Mouse (Mus musculus) cerebellum, adult 11 months (tissue): ENCODE data around the gene Ift81.

Source experiments
- DNase-seq: peaks from one replicate; pipeline ENCODE4 v3.0.0; 2022

Ift81 gene

DNA sequence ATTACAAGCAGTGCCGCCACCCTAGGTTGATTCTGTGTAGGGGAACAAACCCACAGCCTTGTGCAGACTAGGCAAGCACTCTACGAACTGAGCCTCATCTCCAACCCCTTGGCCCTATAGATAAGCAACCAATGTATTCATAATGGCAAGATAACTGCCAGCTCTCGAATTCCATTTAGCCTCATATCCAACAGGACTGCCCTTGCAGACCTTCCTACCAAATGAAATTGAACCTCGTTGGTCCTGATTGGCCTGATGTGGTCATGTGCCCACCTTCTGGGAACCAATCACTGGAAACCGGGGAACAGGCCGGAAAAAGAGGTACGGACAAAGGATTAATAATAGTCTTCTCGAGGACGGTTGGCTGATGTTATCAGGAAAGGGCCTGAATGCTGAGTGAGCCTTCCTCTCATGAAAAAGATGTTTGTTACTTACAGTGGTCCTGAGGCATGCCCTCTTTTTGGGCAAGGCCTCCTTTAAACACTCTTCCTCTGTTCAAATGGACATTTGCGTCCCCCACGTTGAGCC, 10.7 kb upstream of the Ift81 start:
- DNase-seq = no peak

DNA sequence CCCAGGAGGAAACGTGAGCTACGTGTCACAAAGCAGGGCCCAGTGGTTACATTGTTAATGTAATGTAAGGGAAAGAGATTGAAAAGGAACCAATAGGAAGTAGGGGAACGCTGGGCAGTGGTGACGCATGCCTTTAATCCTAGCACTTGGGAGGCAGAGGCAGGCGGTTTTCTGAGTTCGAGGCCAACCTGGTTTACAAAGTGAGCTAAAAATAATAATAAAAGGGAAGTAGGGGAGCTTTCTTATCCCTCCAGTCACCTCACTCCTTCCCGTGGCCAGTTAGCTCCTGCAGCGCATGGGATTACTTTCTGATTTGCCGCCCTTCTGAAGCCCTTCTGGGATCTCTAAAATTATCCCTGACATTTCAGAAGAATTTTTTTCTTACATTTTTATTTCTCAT, 9.5 kb upstream of the Ift81 start:
- no peak for DNase-seq

DNA sequence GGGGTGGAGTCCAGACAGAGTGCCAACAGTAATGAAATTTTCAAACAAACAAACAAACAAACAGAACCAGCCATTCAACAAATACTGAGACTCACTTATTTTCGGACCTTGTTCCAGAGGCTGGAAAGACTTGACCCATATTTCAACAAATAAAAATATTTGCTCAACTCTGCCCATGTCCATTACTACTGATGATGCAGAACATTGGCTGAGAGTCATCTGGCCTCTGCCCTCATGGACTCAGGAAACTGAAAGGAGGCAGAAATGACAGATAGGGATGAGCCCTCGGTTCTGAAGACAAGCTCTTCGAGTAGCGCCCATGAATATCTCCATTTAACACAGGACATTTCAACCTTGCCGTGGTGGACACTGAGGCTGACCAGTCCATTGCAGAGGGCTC, 8.2 kb upstream of the Ift81 start:
- no peak for DNase-seq

DNA sequence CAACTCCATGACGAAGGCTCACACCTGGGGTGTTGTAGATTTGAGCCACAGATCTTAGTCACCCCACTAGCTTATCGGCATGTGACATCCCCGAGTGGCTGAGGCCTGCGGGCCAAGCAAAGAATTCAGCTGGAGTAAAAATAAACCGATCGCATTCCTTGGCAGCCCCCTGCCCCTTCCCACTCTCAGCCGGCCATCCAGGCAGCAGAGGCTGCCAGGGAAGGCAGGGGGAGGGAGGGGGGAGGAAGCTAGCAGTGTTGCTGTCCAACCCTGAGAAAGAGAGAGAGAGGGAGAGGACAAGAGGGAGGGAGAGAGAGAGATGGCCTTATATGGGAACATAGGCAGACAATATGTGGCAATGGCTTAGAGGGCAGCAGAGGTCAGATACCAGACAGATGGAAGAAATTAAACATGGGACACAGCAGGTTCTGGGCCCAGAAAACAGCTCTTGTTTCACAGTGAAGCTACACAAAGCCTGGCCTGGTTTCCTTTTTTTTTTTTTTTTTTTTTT, 7.1 kb upstream of the Ift81 start:
- DNase-seq = no peak

DNA sequence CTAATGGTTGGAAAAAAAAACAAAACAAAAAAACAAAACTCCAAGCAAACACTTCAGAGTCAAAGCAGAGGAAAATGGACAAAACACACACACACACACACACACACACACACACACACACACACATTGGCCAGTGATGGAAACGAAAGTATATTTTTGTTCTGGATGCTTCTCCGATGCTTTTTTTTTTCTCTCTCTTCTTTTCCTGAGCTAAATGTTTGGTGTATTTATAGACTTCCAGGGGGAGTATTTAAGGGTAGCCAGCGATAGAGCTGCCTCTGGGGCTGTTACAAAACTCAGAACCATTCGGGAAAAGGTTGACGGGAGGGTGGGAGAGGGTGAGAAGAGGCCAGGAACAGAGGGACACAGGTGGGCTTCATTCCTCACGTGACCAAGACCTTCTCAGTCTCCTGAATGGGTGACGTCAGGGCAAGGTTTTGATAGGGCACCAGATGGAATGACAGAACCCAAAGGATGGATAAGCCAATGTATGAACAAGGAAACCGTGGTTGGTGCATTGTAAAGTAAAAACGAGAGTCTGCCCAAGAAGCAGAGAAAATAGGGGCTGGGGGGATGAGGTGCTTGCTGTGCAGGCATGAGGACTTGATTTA, 5.5 kb upstream of the Ift81 start:
- no peak for DNase-seq

DNA sequence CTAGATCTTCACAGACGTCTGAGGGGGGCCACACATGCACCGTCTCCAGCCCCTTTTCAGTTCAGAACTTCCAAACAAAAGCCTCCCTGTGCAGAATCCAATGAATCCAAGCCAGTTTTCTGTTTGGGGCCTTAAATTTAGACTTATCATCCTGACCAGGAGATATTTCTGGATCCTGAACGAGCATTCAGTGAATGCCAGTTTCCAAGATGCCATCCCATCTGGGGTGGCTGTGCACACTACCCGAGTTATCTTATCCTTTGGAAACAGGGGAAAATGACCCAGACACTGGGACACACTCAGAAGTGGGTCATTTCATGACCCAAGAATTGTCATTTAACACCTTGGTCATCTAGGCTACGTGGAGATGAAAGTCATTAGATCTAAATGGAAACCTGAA, 3.4 kb upstream of the Ift81 start:
- DNase-seq = no peak

DNA sequence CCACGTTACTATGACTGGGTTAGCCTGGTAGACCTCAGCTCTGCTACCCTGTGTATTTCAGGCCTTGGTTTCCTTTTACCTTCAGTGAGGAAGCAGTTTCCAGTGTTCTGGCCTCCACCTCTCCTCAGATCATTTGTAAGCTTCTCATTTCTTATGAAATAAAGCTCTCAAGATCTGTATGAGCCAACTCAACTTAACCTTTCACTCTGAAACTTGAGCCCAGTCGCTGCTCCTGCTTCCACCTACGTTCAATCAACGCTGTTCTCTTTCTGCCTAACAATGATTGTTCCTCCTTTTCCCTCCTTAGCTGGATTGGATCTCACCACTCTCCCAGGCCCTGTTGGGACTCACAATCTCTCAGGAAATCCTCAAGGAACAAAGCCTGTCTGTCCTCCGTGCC, 2.7 kb downstream of the Ift81 start:
- no peak for DNase-seq

DNA sequence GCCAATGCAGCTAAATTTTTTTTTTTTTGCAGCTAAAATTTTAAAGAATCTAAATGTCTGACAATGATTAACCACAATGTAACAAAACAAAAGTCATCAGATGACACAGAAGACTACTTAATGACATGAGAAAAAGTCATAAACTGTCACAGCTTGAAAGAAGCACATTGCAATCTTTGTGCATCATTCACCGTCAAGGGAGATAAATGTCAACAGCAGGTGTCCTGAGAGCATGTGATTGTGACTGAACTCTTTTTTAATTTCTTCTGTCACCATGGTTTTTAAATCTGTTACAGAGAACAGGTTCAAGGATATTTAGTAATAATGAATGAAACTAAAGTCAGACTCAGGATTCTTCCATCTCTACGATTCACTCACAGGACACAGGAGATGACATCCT, 9.4 kb downstream of the Ift81 start:
- no peak for DNase-seq

DNA sequence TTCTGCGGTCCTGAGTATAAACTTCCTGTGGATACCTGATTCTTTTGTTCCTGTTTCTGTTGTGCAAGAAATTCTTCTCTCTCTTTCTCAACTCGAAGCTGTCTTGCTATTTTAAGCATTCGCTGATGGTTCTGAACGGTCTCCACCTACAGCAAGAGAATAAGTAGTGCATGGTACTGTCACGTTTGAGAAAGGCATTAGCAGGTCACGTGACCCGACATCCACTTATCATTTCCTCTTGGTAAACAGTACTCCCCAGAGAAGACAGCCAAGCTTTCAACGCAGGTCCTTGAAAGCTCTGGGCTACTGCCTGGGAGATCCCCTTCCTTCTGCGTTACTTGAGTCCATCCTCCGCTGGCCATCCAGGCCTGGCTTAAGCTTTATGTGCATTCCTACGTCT, 12.1 kb downstream of the Ift81 start:
- DNase-seq = no peak

DNA sequence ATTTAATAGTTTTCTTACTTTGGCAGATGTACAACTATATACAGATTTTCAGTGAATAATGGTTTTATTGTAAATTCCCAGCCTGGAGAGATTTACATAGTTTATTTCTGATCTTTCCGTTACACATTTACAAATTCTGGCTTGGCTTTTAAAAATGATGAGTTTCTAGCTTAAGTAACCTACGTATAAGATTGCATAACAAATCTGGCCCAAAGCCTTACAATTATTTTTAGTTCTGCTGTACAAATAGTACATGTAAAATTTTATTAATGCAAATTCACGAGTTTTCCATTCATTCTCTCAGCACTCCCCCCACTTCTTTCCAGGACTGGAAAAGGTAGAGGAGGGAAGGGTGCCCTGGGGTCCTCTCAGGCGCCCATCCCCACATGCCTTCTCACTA, 18.8 kb downstream of the Ift81 start:
- DNase-seq = no peak

DNA sequence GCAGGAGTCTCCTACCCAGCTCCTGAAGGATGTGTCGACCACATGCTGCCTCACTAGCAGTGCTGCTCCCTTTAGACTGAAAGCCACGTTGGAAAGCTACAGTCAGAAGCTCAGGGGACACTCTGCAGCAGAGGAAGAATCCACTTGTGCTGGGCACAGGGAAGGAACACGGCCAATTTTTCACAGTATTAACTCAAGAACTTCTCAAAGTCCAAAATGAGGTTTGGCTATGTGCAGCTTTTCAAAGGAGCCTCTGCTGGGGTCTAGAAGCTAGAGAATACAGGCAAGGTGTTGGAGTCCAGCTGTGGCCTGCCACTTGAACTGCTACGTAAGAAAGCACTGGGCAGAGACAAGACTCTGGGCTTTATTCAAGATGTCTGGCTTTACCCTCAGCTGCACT, 24.4 kb downstream of the Ift81 start:
- no peak for DNase-seq

DNA sequence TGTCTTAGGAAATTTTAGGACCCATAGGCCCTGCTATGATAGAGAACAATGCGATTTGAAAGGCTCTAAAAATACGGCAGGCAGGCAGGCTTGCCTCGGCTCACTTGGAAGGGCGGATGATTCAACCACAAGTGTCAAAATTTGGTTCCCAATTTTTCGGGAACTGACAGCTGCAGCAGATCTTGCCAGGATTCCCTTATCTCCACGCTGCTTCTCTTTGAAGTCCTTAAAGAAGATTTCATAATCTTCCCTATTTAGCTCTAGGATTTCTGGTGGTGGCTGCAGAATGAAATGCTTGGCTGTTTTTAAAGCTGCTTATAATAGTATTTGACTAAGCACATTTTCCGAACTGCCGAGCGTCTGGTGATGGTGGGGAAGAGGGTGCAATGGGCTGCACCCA, 28.8 kb downstream of the Ift81 start:
- DNase-seq = no peak

DNA sequence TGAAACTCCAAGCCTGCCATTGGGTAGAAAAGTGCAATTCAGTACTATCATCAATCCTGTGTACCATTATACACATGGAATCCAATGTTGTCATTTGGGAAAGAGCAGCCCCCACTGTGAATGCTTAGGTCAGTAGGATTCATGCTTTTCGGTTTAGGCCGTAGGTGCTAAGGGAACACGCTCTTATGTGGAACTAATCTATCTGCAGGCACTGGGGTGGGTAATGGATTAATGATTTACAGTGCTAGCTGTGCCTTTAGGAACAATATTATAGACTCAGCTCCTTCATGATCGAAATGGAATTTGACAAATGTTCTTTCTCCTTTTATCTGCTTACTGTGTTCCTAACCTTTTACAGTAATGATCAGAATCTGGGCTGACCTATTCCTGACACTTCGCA, 30.2 kb downstream of the Ift81 start:
- DNase-seq = no peak

DNA sequence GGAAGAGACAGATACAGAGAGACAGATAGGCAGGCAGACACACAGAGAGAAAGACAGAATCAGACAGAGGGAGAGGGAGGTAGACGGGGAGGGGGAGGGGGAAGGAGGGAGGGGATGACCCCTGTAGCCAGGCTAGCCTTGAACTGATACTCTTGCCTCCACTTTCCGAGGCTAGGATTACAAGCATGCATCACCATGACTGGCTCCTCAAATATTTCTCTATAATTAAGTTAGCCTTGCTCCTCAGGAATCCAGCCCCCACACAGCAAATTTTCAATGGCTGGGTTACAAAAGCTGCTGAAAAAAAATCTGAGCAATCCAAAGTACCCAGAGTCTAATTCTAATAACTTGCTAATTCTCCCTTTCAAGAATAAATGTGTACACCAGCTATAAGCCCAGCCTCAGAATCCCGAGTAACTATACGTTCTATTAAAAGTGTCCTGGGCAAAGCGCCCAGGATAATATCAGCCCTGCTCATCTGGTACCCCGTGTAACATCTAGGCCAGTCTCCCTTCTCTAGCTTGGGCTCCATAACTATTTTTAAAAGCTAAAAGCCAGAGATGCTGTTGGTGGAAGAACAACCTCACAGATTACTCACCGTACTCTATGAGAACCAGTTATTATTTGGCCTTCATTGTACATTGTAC, 37.5 kb downstream of the Ift81 start:
- no peak for DNase-seq

DNA sequence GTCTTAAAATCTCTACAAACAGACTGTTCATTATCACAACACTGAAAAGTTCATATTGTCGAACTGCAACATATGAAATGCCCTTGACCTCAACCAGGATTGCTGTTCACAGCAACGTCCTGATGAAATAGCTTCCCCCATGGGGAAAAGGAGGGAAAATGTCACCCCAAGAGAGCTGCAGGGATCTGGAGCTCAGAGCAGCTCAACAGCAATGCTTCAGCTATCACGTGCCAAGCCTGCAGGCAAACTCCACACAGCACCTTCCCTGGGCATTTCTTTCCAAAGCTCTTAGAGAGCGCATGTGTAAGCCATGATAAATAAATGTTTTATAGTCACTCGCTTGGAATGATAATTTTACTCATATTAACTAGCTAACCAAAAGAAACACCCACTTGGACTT, 42.3 kb downstream of the Ift81 start:
- no peak for DNase-seq

DNA sequence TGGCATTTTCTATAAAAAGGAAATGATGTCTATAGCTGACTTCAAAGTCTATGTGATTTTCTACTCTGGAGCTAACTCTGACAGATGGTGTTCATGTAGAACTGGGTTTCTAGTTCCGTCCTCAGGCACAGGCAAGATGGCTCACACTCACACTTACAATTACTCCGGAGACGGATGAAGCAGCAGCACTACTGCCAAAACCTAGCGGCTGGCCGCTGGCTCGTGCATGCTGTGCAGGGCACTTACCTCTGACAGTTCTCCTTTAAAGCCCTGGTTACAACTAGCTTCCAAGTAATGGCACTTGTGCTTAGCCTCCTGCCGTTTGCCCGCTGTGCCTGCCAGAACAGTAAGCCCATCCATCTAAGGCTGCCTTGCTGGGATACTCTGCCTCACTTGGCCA, 47.7 kb downstream of the Ift81 start:
- peak; percentile 69 for DNase-seq

DNA sequence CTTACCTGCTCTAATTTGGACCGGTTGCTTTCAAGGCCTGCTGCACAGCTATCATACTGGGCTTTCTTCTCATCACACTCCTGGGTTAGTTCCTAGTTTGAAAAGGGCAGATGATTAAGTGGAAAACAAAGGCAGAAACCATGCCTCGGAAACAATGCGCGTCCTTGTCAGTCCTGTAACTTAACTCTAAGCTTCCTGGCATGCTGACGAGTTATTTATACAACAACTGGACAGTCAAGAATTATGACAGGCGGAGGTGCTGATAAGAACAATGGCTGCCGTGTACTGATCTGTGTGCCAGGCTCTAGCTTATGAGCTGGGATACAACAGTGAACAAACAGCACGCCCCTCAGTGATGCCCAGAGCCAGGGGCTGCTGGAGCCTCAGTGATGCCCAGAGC, 53.7 kb downstream of the Ift81 start:
- DNase-seq = no peak

DNA sequence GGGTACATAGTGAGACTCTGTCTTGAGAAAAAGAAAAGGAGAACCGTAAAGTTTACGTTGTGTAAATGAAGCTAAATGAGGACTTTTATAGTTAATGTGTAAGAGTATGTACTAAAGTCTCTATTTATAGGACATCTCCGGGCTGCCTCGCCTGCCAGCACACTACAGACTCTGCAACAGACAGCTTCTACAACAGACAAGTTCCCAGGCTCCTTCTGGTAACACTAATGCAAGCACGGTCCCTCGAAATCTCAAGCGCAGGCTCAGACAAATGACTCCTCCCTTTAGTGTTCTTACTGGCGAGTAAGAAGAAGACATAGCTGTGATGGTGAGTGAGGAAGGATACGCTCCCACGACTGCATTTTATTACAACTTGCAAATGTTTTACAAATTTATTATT, 56.2 kb downstream of the Ift81 start:
- no peak for DNase-seq

DNA sequence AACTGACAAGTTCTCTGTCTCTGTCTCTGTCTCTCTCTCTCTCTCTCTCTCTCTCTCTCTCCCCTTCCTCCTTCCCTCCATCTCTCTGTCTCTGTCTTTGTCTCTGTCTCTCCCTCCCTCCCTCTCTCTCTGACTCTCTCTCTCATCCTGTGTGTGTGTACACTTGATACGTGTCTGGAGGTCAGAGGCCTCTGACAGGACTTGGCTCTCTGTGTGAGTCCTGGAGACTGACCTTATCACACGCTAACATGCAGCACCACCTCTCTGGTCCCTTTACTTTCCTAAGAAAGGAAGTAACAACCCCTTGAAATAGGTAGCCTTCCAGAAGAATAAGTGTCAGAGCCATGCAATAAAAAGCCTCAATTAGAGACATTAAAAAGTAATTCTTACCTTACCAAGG, 59.2 kb downstream of the Ift81 start:
- no peak for DNase-seq

DNA sequence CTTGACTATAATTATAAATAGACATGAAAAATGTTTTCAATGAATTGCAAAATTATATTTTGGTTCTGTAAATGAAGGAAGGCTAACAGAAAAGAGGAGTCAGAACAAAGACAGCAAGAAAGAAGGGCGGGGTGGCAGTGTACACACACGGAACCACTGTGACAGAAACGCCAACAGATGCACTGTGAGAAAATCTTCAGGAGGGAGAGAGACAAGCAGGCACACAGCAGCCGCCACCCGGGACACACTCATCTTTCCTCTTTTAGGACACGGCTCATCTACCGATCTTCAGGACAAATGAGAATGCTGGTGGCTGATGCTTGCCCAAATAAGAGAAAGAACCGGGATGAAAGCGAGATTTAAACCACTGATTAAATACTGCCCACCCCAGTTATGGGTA, 61.7 kb downstream of the Ift81 start:
- DNase-seq = no peak

DNA sequence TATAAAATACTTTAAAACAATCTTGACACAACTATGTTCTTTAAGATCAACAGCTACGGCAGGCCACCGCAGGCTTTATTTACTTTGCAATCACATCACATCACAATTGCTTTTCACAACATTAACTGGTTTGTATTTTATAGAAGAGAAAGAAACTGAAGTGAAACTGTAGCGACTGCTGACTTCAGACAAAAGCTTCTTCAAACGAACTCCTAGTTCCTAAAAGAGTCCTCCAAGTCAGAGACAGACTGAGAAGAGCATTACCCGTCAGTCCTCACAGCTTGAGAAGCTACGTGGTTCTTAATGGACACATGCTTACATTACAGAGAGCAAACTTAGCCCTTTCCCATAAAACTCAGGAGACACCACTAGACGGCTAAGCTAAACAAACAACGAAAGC, 63.9 kb downstream of the Ift81 start:
- no peak for DNase-seq

DNA sequence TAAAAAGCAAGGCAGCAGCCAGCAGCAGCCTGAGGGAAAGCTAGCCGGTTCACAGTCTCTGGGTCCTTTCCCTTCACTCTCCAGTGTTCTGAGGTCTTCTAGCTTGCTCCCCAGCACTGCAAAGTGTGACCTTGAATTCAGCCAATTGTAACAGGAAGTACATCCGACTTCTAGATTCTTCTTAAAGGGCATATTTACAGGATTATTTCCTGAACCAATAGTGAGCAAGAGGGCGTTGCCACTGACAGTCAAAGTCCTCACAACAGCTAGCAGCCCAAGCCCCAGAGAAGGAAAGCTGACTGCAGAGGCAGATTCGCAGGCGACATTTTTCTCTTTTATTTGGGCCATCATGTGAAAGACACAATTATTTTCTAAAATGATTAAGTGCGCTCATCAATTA, 65.6 kb downstream of the Ift81 start:
- DNase-seq = no peak

DNA sequence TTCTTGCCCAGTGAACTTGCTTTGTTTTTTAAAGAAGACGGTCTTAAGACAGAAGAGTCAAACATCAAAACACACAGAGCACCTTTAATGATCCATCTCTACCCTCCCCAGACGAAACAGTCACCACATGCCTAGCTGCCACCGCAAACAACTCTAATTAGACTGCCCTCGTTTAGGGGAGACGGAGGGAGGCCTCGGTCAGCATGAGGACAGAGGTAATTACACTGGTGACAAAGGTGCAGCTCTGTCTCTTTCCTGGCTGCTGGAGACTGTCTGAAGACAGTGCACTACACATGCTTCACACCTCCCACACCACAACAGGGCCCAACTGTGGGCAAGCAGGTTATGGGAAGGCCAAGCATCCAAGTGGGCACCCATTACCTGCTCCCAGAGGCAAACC, 66.5 kb downstream of the Ift81 start:
- DNase-seq = no peak

DNA sequence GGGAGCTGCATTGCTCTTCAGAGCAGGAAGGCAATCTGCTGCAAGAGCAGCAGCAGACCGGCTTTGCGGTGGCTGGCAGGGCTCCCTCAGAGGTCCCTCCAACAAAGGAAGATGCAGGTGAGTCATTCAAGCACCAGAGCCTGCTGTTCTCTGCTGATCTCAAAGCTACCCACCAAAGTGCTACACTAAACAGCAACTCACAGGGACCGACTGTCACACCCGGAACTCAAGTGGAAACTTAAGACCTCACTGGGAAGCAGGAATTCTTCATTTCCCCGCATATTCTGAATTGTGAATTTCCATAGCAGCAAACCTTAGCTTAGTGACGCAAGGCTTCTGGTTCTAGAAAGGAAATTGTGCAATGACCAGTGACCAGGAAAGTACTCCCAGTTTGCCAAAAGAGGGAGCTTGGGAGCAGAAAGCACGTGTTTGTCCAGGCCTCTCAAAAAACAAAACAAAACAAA, 67.0 kb downstream of the Ift81 start:
- DNase-seq = peak; percentile 66

DNA sequence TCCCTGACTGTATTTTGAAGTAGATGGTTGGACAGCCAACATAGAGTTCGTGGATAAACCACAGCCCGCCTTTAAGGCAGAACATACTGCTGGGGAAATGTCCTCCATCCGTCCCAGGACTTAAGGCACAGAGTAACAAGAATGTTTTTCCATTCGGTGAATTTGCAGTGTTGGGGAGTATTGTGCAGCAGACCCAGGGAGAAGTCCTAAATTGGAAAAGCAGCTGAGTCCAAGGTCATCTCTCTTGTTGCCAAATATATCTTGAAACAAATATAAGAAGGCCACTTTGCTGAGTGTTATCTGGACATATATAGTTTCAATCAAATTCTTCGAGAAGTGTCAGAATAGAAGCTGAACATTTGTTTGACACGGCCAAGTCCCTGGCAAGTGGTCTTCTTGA, 70.9 kb downstream of the Ift81 start:
- no peak for DNase-seq
